Mouse (Mus musculus) megakaryocyte, embryonic 14.5 days (primary cell): ENCODE results near the gene Bri3.

Experiments used
- FLI1 ChIP-seq: IDR thresholded peaks from 2 replicates; pipeline ENCODE4 v1.6.1; 2012; ENCODE audit warnings: low read length, inconsistent platforms, mixed read lengths
- GATA1 ChIP-seq: IDR thresholded peaks from 3 replicates; pipeline ENCODE4 v1.6.1; 2012; ENCODE audit warnings: mixed read lengths, low read length, inconsistent platforms, borderline replicate concordance

GRCm38 (mm10) chr5:144203398-144203959, 40.8 kb upstream of the Bri3 start:
- TF ChIP-seq GATA1, result no peak
- no peak for TF ChIP-seq FLI1
